Mouse (Mus musculus) ES-E14 (cell line): ENCODE results near the gene 1190005I06Rik. TPM values are rescaled to one million over a fixed set of nuclear protein-coding genes. Genes with fewer than 3 reads are reported as not detected.

Experiments used
- DNase-seq: peaks from one replicate; pipeline ENCODE4 v3.0.0-alpha.2; 2013; ENCODE audit warnings: low read depth, low spot score
- H3K27ac ChIP-seq: 2 replicates; pipeline ENCODE4 v1.5.1; 2012; ENCODE audit warnings: low read depth, mild to moderate bottlenecking, low read length, moderate library complexity, mixed read lengths; ENCODE audit not compliant: poor library complexity, insufficient read depth, severe bottlenecking
- H3K36me3 ChIP-seq: 2 replicates; pipeline ENCODE4 v1.6.1; 2012; ENCODE audit warnings: mild to moderate bottlenecking, low read length, moderate library complexity, mixed read lengths; ENCODE audit not compliant: control insufficient read depth, poor library complexity, insufficient read depth, severe bottlenecking
- H3K4me1 ChIP-seq, 2 experiments: fragments of 150-350 bp in 1 of 2; sonication (generic) in 1 of 2; 2 replicates each; pipeline ENCODE4 v1.6.1; 2012; ENCODE audit warnings: low read length in 2 of 2, mild to moderate bottlenecking in 1 of 2, mixed read lengths in 1 of 2; ENCODE audit not compliant: control insufficient read depth in 2 of 2, insufficient read depth in 2 of 2, poor library complexity in 1 of 2
- H3K4me3 ChIP-seq, 2 experiments: fragments of 150-350 bp in 1 of 2; sonication (generic) in 1 of 2; 2 replicates each; pipeline ENCODE4 v1.5.1; 2012; ENCODE audit warnings: low read length in 2 of 2, low read depth in 1 of 2, mild to moderate bottlenecking in 1 of 2, mixed read lengths in 1 of 2; ENCODE audit not compliant: insufficient read depth in 1 of 2, poor library complexity in 1 of 2, severe bottlenecking in 1 of 2
- H3K9ac ChIP-seq: 2 replicates; pipeline ENCODE4 v1.6.1; 2012; ENCODE audit warnings: low read depth, mild to moderate bottlenecking, low read length, mixed read lengths; ENCODE audit not compliant: poor library complexity, insufficient read depth, severe bottlenecking
- H3K9me3 ChIP-seq: fragments of 150-350 bp; sonication (generic); 2 replicates; pipeline ENCODE4 v1.6.1; 2012; ENCODE audit warnings: low read depth, mild to moderate bottlenecking, low read length; ENCODE audit not compliant: control insufficient read depth, insufficient read depth
- CHD2 ChIP-seq: IDR thresholded peaks from 2 replicates; pipeline ENCODE4 v1.6.1; 2014; ENCODE audit warnings: mild to moderate bottlenecking, low read depth, low read length, inconsistent platforms
- HCFC1 ChIP-seq: IDR thresholded peaks from 2 replicates; pipeline ENCODE4 v1.6.1; 2012; ENCODE audit warnings: low read length, inconsistent platforms, borderline replicate concordance; ENCODE audit not compliant: insufficient read depth
- MAFK ChIP-seq: IDR thresholded peaks from 2 replicates; pipeline ENCODE4 v1.6.1; 2014; ENCODE audit warnings: mild to moderate bottlenecking, low read depth, low read length, inconsistent platforms; ENCODE audit not compliant: insufficient read depth
- ZC3H11A ChIP-seq: IDR thresholded peaks from 2 replicates; pipeline ENCODE4 v1.6.1; 2012; ENCODE audit warnings: low read depth, mild to moderate bottlenecking, inconsistent platforms, low read length, borderline replicate concordance
- ZNF384 ChIP-seq: IDR thresholded peaks from 2 replicates; pipeline ENCODE4 v1.6.1; 2012; ENCODE audit warnings: low read depth, low read length, inconsistent platforms
- in situ Hi-C, 2 experiments: fragments of 600-800 bp; cut with MboI; formaldehyde crosslinking; loops; one replicate each; pipeline ENCODE4 v1.15.1; 2025; ENCODE audit warnings: low sequenced_read_pairs in 2 of 2, inconsistent platforms in 1 of 2; ENCODE audit not compliant: unreplicated experiment in 2 of 2
- total RNA-seq: library from RNA; depleted of rRNA; stranded (reverse); fragments of 300-350 nt; gene quantifications from 2 replicates; pipeline ENCODE4 v1.2.3, GENCODE M21; 2012; rRNA removed

The 1190005I06Rik gene
- total RNA-seq, 1 experiment, result 21.8 TPM

DNA sequence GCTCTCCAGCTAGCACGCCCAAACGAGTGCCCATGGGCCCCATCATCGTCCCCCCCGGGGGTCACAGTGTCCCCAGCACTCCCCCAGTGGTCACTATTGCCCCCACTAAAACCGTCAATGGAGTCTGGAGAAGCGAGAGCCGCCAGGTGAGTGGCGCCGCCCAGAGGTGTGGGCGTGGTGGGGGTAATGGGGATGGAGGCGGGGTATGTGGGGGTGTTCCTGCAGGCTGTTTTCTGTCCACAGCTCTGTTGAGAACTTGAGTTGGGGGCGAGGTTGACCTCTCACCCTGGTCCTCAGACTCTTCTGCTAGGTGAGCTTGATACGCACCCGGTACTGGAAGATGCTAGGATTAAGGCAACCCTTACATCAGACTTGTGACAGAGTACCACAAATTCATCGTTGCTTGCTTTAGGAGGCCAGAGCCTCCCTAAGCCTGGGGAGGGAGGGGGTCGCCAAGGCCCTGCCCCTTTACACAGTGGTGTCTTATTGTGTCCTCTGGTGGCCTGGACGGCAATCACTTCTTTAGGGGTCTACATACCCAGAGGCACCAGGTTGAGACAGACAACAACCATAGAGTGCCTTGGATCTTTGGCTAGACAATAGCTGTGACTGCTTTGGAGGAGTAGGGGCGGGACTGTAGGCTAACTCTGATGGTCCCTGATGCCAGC, 84.6 kb downstream of the 1190005I06Rik start:
- DNase-seq, result no peak
- Histone ChIP-seq H3K9me3 (no peaks in the 10 kb centered on the region), H3K27ac (no peak overlapping the region), H3K4me1 (peaks cover 2 to 40% of the 10 kb centered on the region in 2 experiments; a peak in 2 of 4 replicates), H3K4me3 (no peak overlapping the region), H3K36me3 (peaks cover 71% of the 10 kb centered on the region), H3K9ac (no peak overlapping the region)
- in situ Hi-C loops, result no loop called here
- TF ChIP-seq HCFC1, result no peak
- TF ChIP-seq ZC3H11A, result no peak
- TF ChIP-seq MAFK, result no peak
- no peak for TF ChIP-seq ZNF384
- no peak for TF ChIP-seq CHD2

DNA sequence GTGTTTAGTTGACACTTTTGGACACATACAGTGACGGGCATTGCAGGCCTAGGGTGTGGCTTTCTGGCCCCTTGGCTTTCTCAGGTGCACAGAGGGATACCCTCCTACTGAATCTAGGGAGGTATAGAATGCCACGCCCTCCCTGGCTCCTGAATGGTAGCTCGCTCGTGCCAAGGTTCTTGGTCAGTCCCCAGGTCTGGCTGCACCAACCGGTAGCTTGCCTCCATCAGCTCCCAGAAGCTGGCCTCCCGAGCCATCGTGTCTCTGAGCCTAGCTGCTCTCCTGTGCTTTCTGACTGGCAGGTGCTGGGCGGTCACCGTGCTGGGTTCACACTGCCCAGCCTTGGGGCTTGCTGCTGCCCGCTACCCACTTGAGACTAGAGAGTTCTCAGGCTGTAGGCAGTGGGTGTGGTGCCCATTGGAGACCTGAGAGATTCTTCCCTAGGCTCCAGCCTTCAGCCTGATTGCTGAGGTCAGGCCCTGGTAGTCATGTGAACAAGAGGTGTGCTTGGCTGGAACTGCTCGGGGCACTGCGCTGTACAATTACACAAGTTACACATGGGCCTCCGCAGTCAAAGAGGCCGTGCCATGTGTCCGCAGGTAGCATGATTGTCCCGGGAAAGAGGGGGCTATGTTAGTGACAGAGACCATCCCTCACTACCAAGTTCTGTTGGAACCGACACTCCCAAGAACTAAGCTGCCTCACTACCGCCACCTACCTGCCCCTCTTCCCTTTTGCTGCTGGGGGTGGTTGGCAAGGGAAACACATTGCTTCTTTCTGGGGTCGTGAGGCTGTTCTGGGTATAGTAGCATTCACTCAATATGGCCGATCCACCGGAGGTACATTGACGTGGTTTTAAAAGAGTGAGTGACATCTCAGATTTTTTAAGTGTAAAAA, 85.6 kb downstream of the 1190005I06Rik start:
- Histone ChIP-seq H3K9ac (no peak overlapping the region), H3K4me3 (no peak overlapping the region), H3K36me3 (peaks cover 62% of the 10 kb centered on the region), H3K9me3 (no peaks in the 10 kb centered on the region), H3K4me1 (peaks cover 2 to 45% of the 10 kb centered on the region in 2 experiments; a peak in 3 of 4 replicates), H3K27ac (no peak overlapping the region)
- no peak for TF ChIP-seq HCFC1
- no peak for TF ChIP-seq ZNF384
- no peak for TF ChIP-seq ZC3H11A
- TF ChIP-seq MAFK, result no peak
- no peak for TF ChIP-seq CHD2
- in situ Hi-C loops, result no loop called here
- peak; percentile 46 for DNase-seq

DNA sequence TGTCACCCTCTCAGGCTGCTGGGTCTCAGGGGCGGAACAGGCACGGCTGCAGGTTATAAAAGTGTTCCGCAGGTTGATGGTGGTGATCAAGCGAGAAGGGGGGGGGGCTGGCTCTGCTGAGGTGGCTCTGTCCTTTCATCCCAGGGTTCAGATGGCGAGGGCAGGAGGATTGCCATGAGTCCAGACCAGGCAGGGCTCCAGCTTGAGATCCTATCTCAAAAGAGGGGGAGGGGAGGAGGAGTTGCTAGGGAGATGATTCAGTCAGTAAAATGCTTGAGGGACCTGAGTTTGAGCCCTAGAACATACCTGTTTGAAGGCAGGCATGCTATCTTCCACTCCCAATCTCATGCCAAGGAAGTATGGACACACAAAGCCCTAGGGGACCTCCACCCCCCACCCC, 86.9 kb downstream of the 1190005I06Rik start:
- no peak overlapping the region for H3K27ac ChIP-seq
- no peaks in the 10 kb centered on the region for H3K9me3 ChIP-seq
- H3K9ac ChIP-seq, result no peak overlapping the region
- H3K36me3 ChIP-seq, result peaks cover 62% of the 10 kb centered on the region
- DNase-seq, result no peak
- TF ChIP-seq ZNF384, result no peak
- no peak for TF ChIP-seq HCFC1
- no peak for TF ChIP-seq MAFK
- TF ChIP-seq ZC3H11A, result no peak
- TF ChIP-seq CHD2, result no peak
- in situ Hi-C loops, result no loop called here
- H3K4me1 ChIP-seq, result peaks cover 2 to 55% of the 10 kb centered on the region in 2 experiments; a peak in 3 of 4 replicates
- H3K4me3 ChIP-seq, result no peak overlapping the region

DNA sequence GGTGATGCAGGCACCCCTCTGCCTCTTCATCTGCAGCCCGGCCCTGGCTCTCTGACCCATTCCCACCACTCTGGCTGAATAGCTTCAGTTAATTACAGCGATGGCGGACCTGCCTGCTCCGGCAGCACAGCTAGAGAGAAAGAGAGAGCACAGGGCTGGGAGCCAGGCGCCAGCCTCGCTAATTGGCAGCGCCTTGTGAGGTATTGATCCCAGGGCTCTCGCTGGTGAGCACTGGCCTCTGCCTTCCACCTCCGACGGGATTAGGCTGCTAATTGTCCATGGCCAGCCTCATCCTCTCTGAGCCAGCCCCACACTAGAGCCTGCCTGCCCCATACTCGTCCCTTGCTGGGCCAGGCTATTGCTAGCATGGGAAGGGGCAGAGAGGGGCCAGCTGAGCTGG, 87.8 kb downstream of the 1190005I06Rik start:
- in situ Hi-C loops, result no loop called here
- no peak overlapping the region for H3K4me3 ChIP-seq
- TF ChIP-seq HCFC1, result no peak
- TF ChIP-seq MAFK, result no peak
- no peak for TF ChIP-seq CHD2
- no peak for TF ChIP-seq ZC3H11A
- TF ChIP-seq ZNF384, result no peak
- peaks cover 0 to 54% of the 10 kb centered on the region in 2 experiments; a peak in 3 of 4 replicates for H3K4me1 ChIP-seq
- no peak overlapping the region for H3K27ac ChIP-seq
- no peak overlapping the region for H3K9ac ChIP-seq
- H3K9me3 ChIP-seq, result no peaks in the 10 kb centered on the region
- no peak for DNase-seq
- H3K36me3 ChIP-seq, result peaks cover 60% of the 10 kb centered on the region

Other genes with a start within 250 kb of the 1190005I06Rik start
- 47.0 and 56.2 TPM in 2 replicates for gene Gins2, start 58.3 kb downstream of the 1190005I06Rik start, total RNA-seq
- gene Gm27021, start 20.4 kb upstream of the 1190005I06Rik start, total RNA-seq, result 0.49 TPM in 1 of 2 replicates, not detected in the other
- 1,965 and 2,746 TPM in 2 replicates for gene Cox4i1, start 20.6 kb upstream of the 1190005I06Rik start, total RNA-seq
- 328 and 332 TPM in 2 replicates for gene Emc8, start 20.9 kb upstream of the 1190005I06Rik start, total RNA-seq
- gene Irf8, start 88.7 kb upstream of the 1190005I06Rik start, total RNA-seq, result 0.74 and 1.2 TPM in 2 replicates